Mouse (Mus musculus): ENCODE data around the gene Kcnrg.
"Not testable (repeated sequence)": the region's sequence is repeated elsewhere in the genome, so short reads cannot be mapped to it uniquely, and the experiment has no call there.

- TF ChIP-seq CTCF (IDR thresholded peaks at IDR 0.05; ENCODE audit: control insufficient read depth, insufficient read depth, low read length); POLR2A (IDR thresholded peaks at IDR 0.05; ENCODE audit: borderline replicate concordance, control insufficient read depth, low read depth, low read length): not testable (repeated sequence)
Measured at GRCm38 (mm10) chr14:61566211-61566610, 41.0 kb upstream of the Kcnrg start.

Data from bone marrow, adult 2 months (tissue).